Mouse (Mus musculus): Measurements from ENCODE around the gene Sdk2.

The Sdk2 gene

GRCm38 (mm10) chr11:113849322-113849721, 217.5 kb downstream of the Sdk2 start:
- DNase-seq (ENCODE audit: extremely low read depth, low read depth) = no peak

- no peak for DNase-seq (ENCODE audit: extremely low read depth, low read depth)
These were observed 222.9 kb downstream of the Sdk2 start for GRCm38 (mm10) chr11:113843920-113844319.

- DNase-seq (ENCODE audit: extremely low read depth, low read depth) = no peak
These were observed 224.0 kb downstream of the Sdk2 start for GRCm38 (mm10) chr11:113842879-113843278.

- no peak for DNase-seq (ENCODE audit: extremely low read depth, low read depth)
These were observed 235.2 kb downstream of the Sdk2 start for GRCm38 (mm10) chr11:113831608-113832007.

GRCm38 (mm10) chr11:113828081-113828554, 238.7 kb downstream of the Sdk2 start:
- DNase-seq (ENCODE audit: extremely low read depth, low read depth) = no peak

GRCm38 (mm10) chr11:113820005-113820404, 246.8 kb downstream of the Sdk2 start:
- no peak for DNase-seq (ENCODE audit: extremely low read depth, low read depth)

- no peak for DNase-seq (ENCODE audit: extremely low read depth, low read depth)
These were observed 247.8 kb downstream of the Sdk2 start for GRCm38 (mm10) chr11:113819001-113819400.

GRCm38 (mm10) chr11:113816971-113817548, 249.8 kb downstream of the Sdk2 start:
- no peak for DNase-seq (ENCODE audit: extremely low read depth, low read depth)

- DNase-seq (ENCODE audit: extremely low read depth, low read depth) = no peak
These were observed 250.4 kb downstream of the Sdk2 start for GRCm38 (mm10) chr11:113816439-113816838.

- no peak for DNase-seq (ENCODE audit: extremely low read depth, low read depth)
These were observed 255.1 kb downstream of the Sdk2 start for GRCm38 (mm10) chr11:113811546-113812339.

GRCm38 (mm10) chr11:113810638-113811545, 256.0 kb downstream of the Sdk2 start:
- DNase-seq (ENCODE audit: extremely low read depth, low read depth) = no peak

GRCm38 (mm10) chr11:113807086-113807485, 259.8 kb downstream of the Sdk2 start:
- DNase-seq (ENCODE audit: extremely low read depth, low read depth) = no peak

- DNase-seq (ENCODE audit: extremely low read depth, low read depth) = no peak
These were observed 260.3 kb downstream of the Sdk2 start for GRCm38 (mm10) chr11:113806382-113807077.

- DNase-seq (ENCODE audit: extremely low read depth, low read depth) = peak; percentile 94
These were observed 260.9 kb downstream of the Sdk2 start for GRCm38 (mm10) chr11:113805974-113806373.

GRCm38 (mm10) chr11:113803321-113803941, 263.4 kb downstream of the Sdk2 start:
- DNase-seq (ENCODE audit: extremely low read depth, low read depth) = no peak

GRCm38 (mm10) chr11:113802456-113802855, 264.4 kb downstream of the Sdk2 start:
- DNase-seq (ENCODE audit: extremely low read depth, low read depth) = no peak

- no peak for DNase-seq (ENCODE audit: extremely low read depth, low read depth)
These were observed 266.8 kb downstream of the Sdk2 start for GRCm38 (mm10) chr11:113800026-113800425.

- peak; percentile 92 for DNase-seq (ENCODE audit: extremely low read depth, low read depth)
These were observed 267.8 kb downstream of the Sdk2 start for GRCm38 (mm10) chr11:113799041-113799447.

GRCm38 (mm10) chr11:113798011-113798410, 268.8 kb downstream of the Sdk2 start:
- no peak for DNase-seq (ENCODE audit: extremely low read depth, low read depth)
